Mouse (Mus musculus) adipocyte (in vitro differentiated cells): ENCODE data around the gene Zfp1.

ENCODE experiments used
- DNase-seq: peaks from one replicate; pipeline ENCODE4 v3.0.0-alpha.2; 2016; ENCODE audit warnings: low spot score

Zfp1 gene

DNA sequence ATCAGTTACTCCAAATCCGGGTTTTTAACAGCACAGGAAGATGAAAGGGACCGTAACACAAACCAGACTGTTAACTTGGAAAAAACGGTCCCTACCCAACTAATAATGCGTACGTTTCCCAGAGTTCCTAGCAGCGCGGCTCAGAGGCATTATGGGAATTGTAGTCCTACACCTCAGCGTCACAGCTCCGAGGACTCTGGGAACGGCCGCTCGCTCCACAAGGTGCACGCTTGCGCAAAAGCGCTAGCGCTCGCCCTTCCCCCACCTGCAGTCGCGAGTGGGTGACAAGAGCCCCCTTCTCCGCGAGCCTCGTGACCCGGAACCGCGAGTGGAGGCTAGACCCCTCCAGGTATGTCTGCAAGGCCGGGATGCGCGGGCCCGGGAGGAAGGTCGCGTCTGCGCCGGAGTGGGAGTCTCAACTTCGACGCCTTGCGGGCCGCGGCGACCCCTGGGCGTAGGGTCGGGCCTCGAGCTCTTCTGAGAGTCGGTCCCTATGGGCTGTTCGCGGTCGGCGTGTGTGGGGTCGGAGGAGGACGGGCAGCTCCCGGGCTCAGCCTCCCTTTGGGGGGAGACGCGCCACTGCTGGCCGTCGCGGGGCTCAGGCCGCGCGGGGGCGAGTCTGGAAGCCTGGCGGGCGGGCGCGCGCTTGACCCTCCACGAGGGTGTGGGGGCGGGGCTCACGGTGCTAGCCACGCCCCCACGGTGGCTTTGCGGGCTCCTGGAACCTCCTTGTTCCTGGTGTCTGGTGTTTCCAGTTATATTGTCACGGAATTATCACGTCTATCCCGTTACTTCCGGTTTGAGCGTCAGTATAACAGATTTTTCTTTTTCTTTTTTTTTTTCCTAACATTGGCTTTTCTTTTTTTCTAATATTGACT lies at the start of gene Zfp1:
Gene Zfp1, plus strand, starts transcription at position 138 of the 878 bp plus-strand sequence.
- DNase-seq, result peak; percentile 99

- DNase-seq, result no peak
Observed at GRCm38 (mm10) chr8:111594044-111594840, 49.0 kb upstream of the Zfp1 start.

DNA sequence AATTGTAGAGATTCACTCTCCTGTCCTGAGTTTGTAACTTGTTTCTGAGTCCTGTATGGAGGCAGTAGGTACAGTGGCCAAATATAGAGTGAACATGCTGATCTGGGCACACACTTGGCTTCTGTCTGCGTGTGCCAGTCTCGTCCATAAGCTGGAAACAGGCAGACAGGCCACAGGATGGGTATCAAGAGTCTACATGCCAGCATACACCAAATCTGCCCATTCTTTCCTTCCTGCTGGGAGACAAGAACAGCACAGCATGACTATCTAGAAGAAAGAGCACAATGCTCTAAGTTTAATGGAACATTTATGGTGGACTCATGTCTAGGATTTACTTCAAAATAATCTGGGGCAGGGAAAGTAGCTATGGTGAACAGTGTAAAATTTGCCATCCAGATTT lies 48.2 kb upstream of the Zfp1 start:
- no peak for DNase-seq

GRCm38 (mm10) chr8:111595712-111596484 lies 47.3 kb upstream of the Zfp1 start:
- no peak for DNase-seq

DNA sequence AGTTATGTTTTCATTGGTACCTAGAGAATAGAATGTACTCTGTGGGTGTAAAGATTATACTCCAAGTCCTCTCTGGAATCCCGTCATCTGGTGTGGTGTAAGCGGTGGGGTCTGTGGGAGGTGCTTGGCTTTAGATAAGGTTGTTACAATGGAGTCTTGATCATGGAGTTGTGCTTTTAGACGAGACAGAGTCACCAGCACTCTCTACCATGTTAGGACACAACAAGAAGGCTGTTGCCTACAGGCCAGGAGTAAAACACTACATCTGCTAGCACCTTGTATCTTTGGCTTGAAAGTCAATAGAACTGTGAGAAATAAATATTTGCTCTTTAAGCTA lies 46.7 kb upstream of the Zfp1 start:
- DNase-seq, result no peak

DNA sequence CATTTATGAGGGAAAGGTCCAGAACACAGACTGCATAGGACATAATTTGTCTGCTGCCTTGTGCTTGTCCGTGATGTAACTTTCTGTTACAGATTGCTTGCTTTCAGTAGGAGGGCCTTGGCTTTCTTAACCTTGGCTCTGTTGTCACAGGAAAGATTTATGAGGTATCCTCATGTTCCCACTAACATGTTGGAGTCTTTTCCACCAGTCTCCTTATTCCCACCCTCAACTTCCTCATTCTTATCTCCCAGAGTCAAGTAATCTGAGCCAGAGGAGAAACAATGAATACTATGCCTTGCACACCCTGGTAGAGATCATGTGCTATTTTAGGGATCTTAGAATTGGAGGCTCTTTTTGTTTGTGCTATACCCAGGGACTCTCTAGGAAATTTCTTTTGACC lies 45.9 kb upstream of the Zfp1 start:
- DNase-seq, result peak; percentile 87

DNA sequence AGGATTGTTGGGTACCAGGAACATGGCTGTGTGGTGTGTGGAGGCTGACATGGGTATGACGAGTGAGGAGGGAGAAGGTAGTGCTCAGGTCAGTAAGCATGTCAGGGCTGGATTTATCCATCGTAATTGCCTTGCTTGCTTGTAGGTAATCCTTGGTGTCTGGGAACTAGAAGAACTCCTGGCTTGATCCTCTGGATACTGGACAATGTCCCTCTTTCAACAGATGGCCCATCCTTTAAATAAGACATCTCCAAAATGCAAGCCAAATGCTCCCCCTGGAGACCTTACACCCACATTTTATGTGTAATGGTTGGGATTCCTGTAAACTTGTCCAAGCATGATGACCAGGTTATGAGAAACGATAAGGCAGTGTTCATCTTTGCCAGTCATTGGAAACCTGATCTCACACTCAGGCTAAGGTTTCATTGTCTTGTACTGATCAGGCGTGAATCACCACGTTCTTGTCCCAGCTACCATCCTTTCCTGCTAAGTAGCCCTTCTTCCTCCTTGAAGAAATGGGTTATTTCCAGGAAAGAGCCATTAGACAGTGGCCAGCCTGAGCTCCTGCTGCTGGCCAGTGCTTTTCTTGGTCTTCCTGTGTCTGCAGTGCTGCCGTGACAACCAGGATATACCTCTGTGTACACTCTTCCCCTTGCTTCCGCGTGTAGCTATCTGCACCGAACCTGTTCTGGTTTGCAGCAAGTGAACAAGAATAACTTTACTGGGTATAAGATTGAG lies 43.3 kb upstream of the Zfp1 start:
- no peak for DNase-seq

GRCm38 (mm10) chr8:111602050-111602449 lies 41.2 kb upstream of the Zfp1 start:
- DNase-seq, result no peak

DNA sequence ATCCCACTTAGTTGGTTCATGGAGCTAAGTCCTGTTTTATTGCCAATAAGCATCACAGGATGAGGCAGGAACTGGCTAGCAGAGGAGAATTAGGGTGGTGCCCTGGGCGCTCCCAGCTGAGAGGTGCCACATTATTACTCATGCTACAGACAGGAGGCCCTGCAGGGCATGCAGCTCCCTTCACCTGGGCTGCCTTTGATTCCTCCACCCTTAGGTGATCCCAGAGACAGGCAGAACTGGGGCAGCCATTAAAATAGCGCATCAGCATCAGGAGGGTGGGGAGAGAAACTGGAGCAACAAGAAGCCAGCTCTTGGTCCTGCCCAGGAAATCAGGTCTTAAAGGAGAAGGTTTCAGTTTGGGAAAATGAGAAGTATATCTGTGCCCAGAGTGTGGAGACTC lies 38.2 kb upstream of the Zfp1 start:
- DNase-seq, result no peak

- DNase-seq, result no peak
Observed at GRCm38 (mm10) chr8:111606961-111607360, 36.2 kb upstream of the Zfp1 start.

- no peak for DNase-seq
Observed at GRCm38 (mm10) chr8:111607414-111607813, 35.8 kb upstream of the Zfp1 start.

GRCm38 (mm10) chr8:111613181-111613580 lies 30.0 kb upstream of the Zfp1 start:
- DNase-seq, result no peak

DNA sequence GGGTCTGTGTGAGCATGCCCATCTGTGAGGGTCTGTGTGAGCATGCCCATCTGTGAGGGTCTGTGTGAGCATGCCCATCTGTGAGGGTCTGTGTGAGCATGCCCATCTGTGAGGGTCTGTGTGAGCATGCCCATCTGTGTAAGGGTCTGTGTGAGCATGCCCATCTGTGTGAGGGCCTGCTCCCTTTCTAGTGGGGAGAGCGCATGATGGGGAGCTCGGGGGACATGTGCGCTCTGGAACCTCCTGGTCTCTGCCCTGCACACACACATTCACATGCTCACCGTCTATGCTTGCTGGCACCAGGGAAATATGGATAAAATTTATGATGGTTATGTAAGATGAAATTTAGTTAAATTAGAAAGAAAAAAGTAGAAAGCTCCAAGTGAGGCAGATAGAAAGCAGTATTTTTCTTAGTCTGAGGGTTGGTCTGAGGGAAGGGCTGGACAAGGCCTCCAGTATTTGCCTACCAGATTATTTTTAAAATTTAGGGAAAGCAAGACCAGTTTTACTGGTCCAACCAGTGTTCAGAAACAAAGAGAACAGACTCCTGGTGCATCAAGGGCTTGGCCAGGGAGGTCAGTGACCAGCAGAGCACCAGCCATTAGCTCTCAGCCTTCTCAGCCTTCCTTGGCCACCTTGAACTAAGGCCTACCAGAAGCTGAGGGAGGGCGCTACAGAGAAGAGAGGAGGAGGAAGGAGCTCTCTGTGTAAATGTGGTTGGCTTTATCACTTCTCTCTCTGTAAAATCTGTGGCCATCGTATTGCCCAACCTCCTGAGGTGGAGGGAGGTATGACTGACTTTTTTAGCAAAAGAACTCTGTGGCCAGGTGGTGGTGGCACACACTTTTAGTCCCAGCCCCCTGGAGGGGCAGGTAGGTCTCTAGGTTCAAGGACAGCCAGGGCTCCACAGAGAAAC lies 28.2 kb upstream of the Zfp1 start:
- DNase-seq, result no peak

- DNase-seq, result no peak
Observed at GRCm38 (mm10) chr8:111617812-111618211, 25.4 kb upstream of the Zfp1 start.

DNA sequence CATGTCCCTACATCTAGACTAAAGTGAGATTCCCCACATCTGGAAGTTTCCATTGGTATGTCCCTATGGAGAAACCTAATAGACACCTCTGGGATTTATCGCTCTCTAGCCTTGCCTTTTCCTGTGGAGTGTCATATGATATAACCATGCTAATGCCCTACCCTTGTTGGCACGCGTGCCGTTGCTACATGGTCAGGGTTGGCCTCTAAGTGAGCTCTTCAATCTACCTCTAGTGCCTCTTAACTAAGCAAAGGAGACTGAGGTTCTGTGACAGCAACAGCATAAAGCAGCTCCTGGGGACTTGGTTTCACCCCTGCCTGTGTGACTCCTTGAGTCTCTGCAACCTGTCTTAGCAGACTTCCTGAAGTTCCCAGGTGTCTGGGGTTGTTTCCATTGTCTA lies 24.9 kb upstream of the Zfp1 start:
- DNase-seq, result no peak

GRCm38 (mm10) chr8:111619936-111620335 lies 23.3 kb upstream of the Zfp1 start:
- DNase-seq, result peak; percentile 72

DNA sequence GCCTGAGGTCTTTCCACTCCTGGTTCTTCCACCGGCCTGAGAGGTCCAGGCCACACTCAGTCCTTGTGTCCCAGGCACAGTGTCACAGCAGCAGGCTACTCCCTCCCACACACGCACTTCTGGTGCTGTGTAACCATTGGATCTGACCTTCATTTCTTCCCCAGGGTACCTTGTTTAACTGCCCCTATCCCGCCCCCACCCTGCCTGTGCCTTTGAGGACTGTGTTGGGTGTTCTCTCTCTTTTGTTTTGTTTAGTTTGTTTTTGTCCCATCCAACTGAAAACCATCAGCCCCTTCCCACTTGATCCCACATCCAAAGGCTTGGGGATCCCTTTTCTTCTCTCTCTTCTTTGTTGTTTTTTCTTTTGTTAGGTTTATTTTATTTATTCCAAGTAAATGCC lies 21.1 kb upstream of the Zfp1 start:
- DNase-seq, result no peak

- DNase-seq, result no peak
Observed at GRCm38 (mm10) chr8:111622553-111622952, 20.6 kb upstream of the Zfp1 start.

GRCm38 (mm10) chr8:111624081-111624852 lies 18.9 kb upstream of the Zfp1 start:
- peak; percentile 88 for DNase-seq

DNA sequence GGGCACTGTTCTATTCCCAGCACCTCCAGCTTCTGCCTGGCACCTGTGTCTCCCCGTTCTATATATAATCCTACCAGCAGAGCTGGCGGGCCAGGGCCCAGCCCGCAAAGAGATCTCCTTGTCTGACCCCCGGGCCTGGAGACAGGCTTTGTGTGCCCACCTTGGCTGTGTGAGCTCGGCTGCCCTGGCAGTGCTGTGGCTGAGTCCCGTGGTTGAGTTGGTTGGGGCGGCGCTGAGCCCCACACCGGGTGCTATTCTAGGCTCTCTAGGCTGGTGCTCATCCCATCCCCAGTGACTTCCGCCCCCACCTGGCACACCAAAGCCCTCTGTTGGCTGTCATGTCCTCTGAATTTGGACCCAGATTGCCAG lies 18.4 kb upstream of the Zfp1 start:
- DNase-seq, result no peak
